Mouse (Mus musculus) forebrain, embryonic 14.5 days (tissue): ENCODE results near the gene 1600002K03Rik. TPM values are rescaled to one million over a fixed set of nuclear protein-coding genes. Genes with fewer than 3 reads are reported as not detected.
A peak's percentile ranks its signal among the peaks of the same experiment; 100 is the strongest.

Experiments
- ATAC-seq: fragments of 200-750 bp; cut with Nextera tagmentation; 2 replicates; pipeline ENCODE4 v1.8.0; 2017; ENCODE audit warnings: mild to moderate bottlenecking, moderate library complexity
- DNase-seq: peaks from one replicate; pipeline ENCODE4 v3.0.0-alpha.2; 2015; ENCODE audit warnings: low spot score
- H3K27ac ChIP-seq: fragments of 300-500 bp; sonication (generic); 2 replicates; pipeline ENCODE4 v1.5.1; 2014; ENCODE audit warnings: low read depth, mild to moderate bottlenecking, control low read depth, low read length, moderate library complexity
- H3K27me3 ChIP-seq: fragments of 300-500 bp; sonication (generic); replicated peaks from 2 replicates; pipeline ENCODE4 v1.6.1; 2014; ENCODE audit warnings: low read length, control low read depth, mixed read lengths; ENCODE audit not compliant: control insufficient read depth, insufficient read depth
- H3K36me3 ChIP-seq: fragments of 300-500 bp; sonication (generic); 2 replicates; pipeline ENCODE4 v1.6.1; 2014; ENCODE audit warnings: low read length, control low read depth; ENCODE audit not compliant: control insufficient read depth, insufficient read depth
- H3K4me1 ChIP-seq: fragments of 300-500 bp; sonication (generic); 2 replicates; pipeline ENCODE4 v1.6.1; 2014; ENCODE audit warnings: antibody characterized with exemption, low read length, control low read depth; ENCODE audit not compliant: control insufficient read depth, insufficient read depth
- H3K4me2 ChIP-seq: fragments of 300-500 bp; sonication (generic); 2 replicates; pipeline ENCODE4 v1.6.1; 2014; ENCODE audit warnings: mild to moderate bottlenecking, control low read depth, low read length
- H3K4me3 ChIP-seq: fragments of 300-500 bp; sonication (generic); 2 replicates; pipeline ENCODE4 v1.5.1; 2014; ENCODE audit warnings: low read depth, low read length, control low read depth
- H3K9ac ChIP-seq: fragments of 300-500 bp; sonication (generic); 2 replicates; pipeline ENCODE4 v1.6.1; 2014; ENCODE audit warnings: mild to moderate bottlenecking, low read length, control low read depth, moderate library complexity
- H3K9me3 ChIP-seq: fragments of 300-500 bp; sonication (generic); replicated peaks from 2 replicates; pipeline ENCODE4 v1.6.1; 2016; ENCODE audit warnings: low read length, control low read depth, mixed read lengths; ENCODE audit not compliant: control insufficient read depth
- WGBS: fragments of 180-500 bp; shearing (Covaris S2); extraction: QIAGEN DNeasy Blood & Tissue Kit; methylation state at CpG from one replicate; pipeline ENCODE4 v1.1.7; 2014; 5-methylcytosine and 5-hydroxymethylcytosine counted together
- polyA plus RNA-seq: library from polyadenylated mRNA; unstranded; fragments of >200 nt; fragmentation: Nextera tagmentation; extraction: Ambion mirVana; gene quantifications from 2 replicates; pipeline ENCODE4 v1.2.1, GENCODE M21; 2014

1600002K03Rik gene
- polyA plus RNA-seq, 1 experiment from 2014 or later: 9.0 TPM

DNA sequence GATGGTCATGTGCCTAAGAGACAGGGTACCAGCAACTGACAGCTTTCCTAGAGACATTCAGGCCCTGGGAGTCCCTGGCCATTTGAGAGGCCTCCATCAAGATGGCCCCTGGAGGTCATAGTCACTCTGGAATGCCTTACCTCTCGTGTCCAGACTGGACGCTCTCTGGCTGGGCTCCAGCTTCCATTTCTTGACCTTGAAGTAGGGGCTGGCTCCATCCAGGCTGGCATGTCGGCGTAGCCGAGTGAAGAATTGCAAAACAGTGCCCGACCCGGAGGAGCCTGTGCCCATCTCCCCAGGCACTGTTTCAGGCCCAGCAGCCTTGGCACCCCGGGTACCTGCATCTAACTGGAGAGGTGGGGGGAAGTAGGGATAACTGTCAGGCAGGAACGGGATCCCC, 38.3 kb upstream of the 1600002K03Rik start:
- Histone ChIP-seq H3K4me3 (no peak overlapping the region), H3K4me1 (peaks cover 16% of the 10 kb centered on the region), H3K27ac (no peak overlapping the region), H3K27me3 (0 out of 2 replicates have a peak, but pooled peaks cover 5% of the 10 kb centered on the region), H3K4me2 (no peak overlapping the region), H3K36me3 (peaks cover 66% of the 10 kb centered on the region), H3K9me3 (no peaks in the 10 kb centered on the region), H3K9ac (no peak overlapping the region)
- no peak for DNase-seq
- no peak for ATAC-seq
- WGBS: 90% methylated on average over 9 of the region's 9 CpGs

DNA sequence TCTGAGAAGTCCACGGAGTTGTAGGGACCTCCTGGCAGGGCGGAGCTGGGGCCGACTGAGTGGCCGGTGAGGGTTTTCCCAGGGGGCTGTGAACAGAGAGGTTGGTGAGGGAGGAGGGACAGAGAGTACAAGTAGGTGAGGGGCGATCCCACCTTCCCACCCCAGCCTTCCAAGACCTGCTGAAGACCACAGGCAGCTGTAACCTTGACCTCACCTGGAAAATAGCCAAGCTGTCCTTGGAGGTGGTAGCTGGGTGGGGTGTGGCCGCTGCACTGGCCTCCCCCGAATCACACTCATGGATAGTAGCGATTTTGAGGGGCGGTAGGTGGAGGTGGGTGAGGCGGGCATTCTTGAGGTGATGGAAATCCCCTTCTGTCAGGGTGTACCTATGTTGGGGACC, 37.6 kb upstream of the 1600002K03Rik start:
- Histone ChIP-seq H3K27me3 (0 out of 2 replicates have a peak, but pooled peaks cover 5% of the 10 kb centered on the region), H3K4me2 (no peak overlapping the region), H3K36me3 (peaks cover 58% of the 10 kb centered on the region), H3K9me3 (no peaks in the 10 kb centered on the region), H3K9ac (no peak overlapping the region), H3K4me1 (peaks cover 16% of the 10 kb centered on the region), H3K4me3 (no peak overlapping the region), H3K27ac (no peak overlapping the region)
- 88% methylated on average over 10 of the region's 10 CpGs for WGBS
- DNase-seq (no peak), ATAC-seq (no peak)

DNA sequence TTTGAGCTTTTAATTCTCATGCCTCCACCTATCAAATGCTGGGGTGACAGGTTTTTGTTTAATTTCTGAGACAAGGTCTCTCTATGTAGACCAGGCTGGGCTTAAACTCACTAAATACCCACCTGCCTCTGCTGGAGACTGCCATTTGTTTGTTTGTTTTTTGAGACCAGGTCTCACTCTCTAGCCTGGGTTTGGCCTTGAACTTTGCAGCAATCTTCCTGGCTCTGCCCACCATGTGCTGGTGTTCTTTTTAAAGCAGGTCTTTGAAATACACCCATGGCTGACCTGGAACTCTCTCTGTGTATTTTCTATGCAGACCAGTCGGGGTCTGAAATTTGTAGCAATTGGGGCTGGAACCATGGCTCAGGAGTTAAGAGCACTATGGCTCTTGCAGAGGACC, 37.1 kb upstream of the 1600002K03Rik start:
- no peak overlapping the region for H3K27ac ChIP-seq
- H3K4me3 ChIP-seq: no peak overlapping the region
- H3K4me2 ChIP-seq: no peak overlapping the region
- no peak overlapping the region for H3K9ac ChIP-seq
- DNase-seq: no peak
- no peak for ATAC-seq
- H3K9me3 ChIP-seq: no peaks in the 10 kb centered on the region
- 0 out of 2 replicates have a peak, but pooled peaks cover 5% of the 10 kb centered on the region for H3K27me3 ChIP-seq
- H3K36me3 ChIP-seq: peaks cover 54% of the 10 kb centered on the region
- H3K4me1 ChIP-seq: peaks cover 16% of the 10 kb centered on the region
- WGBS: 83% methylated on average over 1 of the region's 1 CpGs

DNA sequence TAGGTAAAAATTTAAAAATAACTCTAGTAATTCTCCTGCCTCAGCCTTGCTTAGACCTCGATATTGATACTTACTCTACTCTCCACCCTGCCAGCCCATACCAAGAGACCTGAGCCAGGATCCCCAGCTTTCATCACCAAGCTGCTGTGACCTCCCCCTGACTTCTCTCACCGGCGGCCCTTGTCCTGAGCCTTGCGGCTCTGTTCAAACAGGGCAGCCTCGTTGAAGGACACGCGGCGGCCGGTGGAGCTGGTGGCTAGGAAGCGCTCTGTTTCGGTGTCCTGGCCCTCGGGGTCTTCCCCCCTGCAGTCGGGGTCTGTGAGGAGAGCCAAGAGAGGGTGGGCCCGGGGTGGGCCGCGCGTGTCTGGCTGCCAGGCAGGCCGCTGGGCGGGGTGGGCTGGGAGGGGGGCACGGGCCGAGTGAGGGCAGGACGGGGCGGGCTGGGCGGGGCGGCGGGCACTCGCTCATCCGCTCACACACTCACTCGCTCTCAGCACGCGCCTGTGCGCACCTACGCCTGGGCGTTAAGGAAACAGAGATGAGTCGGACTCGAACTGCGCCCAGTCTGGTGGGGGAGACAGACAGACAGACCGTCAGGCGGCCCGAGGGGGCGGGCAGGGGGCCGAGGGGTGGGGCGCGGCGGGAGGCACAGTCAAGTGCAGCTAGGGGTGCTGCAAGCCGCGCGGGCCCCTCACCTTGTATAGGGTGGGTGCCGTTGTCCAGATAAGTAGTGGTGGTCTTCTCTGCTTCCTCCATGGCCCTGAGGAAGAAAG, 36.4 kb upstream of the 1600002K03Rik start:
- ATAC-seq: no peak
- peak overlapping the region; percentile 95 for H3K4me2 ChIP-seq
- peak overlapping the region; percentile 83 for H3K4me3 ChIP-seq
- H3K9ac ChIP-seq: peak overlapping the region; percentile 93
- DNase-seq: no peak
- H3K27ac ChIP-seq: peak overlapping the region; percentile 33; the same call in 1 of the 2 replicates
- WGBS: 18% methylated on average over 49 of the region's 49 CpGs
- 0 out of 2 replicates have a peak, but pooled peaks cover 5% of the 10 kb centered on the region for H3K27me3 ChIP-seq
- H3K9me3 ChIP-seq: no peaks in the 10 kb centered on the region
- H3K36me3 ChIP-seq: peaks cover 46% of the 10 kb centered on the region
- H3K4me1 ChIP-seq: peaks cover 17% of the 10 kb centered on the region

DNA sequence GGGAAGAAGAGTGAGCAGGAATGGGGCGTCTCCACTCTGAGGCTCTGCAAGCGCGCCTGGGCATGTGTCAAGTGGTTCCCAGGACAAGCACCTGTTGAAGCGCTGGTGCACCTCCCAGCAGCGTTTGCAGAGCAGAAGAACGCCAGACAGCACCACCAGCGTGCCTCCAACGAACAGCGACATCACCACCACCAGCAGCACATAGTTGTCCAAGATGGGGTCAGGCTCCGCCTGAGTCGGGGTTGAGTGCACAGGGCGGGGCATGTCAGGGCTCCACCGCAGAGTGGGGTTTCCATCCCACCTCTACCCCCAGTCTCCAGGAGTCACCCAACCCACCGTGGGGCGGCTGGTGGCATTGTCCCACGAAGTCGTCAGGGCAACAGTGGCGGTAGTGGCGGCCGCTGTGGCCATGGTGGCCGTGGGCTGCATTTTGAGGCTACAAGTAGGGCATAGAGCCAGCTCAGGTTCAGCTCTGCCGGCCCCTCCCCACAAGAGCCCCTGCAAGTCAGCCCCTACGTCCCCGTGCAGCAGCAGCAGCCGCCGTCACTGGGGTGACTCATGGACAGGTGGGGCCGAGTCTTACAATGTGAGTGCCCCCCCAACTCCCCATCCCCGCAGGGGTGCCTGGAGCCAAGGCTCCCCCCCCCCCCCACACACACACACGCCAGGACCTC, 35.7 kb upstream of the 1600002K03Rik start:
- DNase-seq (peak; percentile 57), ATAC-seq (no peak)
- WGBS: 3% methylated on average over 28 of the region's 29 CpGs
- Histone ChIP-seq H3K4me3 (peak overlapping the region; percentile 83), H3K9me3 (no peaks in the 10 kb centered on the region), H3K27me3 (0 out of 2 replicates have a peak, but pooled peaks cover 5% of the 10 kb centered on the region), H3K4me2 (peak overlapping the region; percentile 95), H3K9ac (peak overlapping the region; percentile 93), H3K27ac (peak overlapping the region; percentile 93), H3K36me3 (peaks cover 39% of the 10 kb centered on the region), H3K4me1 (peaks cover 18% of the 10 kb centered on the region)

DNA sequence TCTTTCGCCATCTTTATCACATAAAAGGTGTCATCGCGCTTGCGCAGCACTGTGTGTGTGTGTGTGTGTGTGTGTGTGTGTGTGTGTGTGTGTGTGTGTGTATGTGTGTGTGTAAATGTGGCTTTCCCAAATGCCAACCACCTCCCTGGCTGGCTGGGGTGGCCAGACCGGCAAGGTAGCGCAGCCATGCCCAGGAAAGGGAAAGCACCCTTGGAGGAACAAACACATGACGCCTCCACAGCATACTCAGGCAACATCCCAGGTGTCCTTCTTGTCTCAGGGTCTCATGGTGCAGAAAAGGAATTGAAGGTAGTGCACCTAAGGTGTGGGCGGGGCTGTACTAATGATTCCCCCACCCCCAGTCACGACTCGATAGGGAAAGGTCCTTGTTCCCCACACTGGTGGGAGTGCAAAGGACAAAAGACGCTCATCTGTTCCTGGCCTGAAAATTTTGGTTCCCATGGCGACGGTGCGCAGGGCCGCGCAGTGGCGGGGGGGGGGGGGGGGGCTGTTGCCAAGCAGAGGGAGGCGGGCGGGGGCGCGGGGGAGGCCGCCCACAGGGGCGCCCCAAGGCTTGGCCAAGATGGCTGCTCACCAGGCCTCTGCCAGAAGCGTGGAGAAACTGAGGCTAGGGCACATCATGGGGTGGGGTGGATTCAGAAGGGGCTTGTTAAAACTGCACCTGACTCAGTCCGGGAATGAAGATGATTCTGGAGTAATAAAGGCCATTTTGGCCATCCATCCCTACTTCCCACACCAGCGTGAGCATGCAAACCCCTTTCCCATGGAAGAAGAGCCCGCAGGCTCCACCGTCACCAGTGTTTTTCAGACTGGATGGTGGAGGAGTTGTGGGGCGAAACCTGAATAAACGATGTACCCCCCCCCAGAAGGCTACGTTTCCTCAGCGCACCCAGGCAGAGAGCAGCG, 34.9 kb upstream of the 1600002K03Rik start:
- peak overlapping the region; percentile 83 for H3K4me3 ChIP-seq
- peaks cover 22% of the 10 kb centered on the region for H3K4me1 ChIP-seq
- H3K9ac ChIP-seq: peak overlapping the region; percentile 93
- DNase-seq (peak; percentile 68), ATAC-seq (no peak)
- peak overlapping the region; percentile 93 for H3K27ac ChIP-seq
- H3K27me3 ChIP-seq: 0 out of 2 replicates have a peak, but pooled peaks cover 5% of the 10 kb centered on the region
- 1% methylated on average over 29 of the region's 33 CpGs for WGBS
- no peaks in the 10 kb centered on the region for H3K9me3 ChIP-seq
- peak overlapping the region; percentile 95 for H3K4me2 ChIP-seq
- peaks cover 31% of the 10 kb centered on the region for H3K36me3 ChIP-seq

DNA sequence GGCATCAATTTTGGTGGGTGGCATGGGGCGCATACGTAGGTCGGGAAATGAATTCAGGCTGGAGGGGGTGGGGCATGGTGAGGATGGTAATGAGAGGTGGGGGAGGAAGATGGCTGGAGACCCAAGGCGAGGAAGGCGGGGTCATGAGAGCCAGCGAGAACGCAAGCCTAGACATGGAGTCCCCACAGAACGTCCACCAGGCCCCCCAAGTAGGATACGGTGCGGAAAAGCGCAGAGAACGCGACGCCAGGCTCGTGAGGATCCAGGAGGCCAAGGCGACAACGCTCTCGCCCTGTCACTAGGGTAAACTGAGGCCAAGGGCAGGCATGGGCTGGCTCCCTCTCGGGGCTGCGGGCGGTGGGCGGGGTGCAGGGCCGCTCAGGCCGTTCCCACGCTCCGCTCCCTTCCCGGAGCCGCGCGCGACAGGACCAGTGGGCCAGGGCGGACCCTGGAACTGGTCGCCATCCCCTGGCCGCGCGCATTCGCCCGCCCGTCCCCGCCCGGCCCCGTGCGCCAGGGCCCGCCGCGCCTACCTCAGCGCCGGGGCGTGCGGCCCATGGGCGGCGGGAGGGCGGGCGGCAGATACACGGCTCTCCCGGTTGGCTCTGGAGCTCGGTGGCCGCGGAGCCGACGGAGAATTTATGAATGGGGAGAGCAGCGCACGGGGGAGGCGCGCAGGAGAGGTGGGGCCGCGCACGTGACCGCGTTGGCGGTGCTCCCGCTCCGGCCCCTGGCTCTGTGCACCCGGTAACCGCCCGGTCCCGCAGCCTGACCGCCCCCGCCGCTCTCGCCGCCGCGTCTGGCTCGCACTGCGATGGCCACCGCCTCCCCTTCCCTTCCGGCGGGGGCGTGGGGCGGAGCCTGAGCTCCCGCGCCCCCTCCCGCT, 33.9 kb upstream of the 1600002K03Rik start, which contains the start of gene Atp5d:
Gene Atp5d (plus strand): TSS at position 80 of the 886 bp plus-strand sequence.
- peaks cover 24% of the 10 kb centered on the region for H3K4me1 ChIP-seq
- WGBS: under 1% methylated on average over 81 of the region's 94 CpGs
- peak within 1 kb of the TSS; percentile 83 for H3K4me3 ChIP-seq
- H3K27ac ChIP-seq: peak within 1 kb of the TSS; percentile 93
- H3K9me3 ChIP-seq: no peaks in the 10 kb centered on the region
- 0 out of 2 replicates have a peak, but pooled peaks cover 5% of the 10 kb centered on the region for H3K27me3 ChIP-seq
- peak within 1 kb of the TSS; percentile 93 for H3K9ac ChIP-seq
- DNase-seq (peak; percentile 77), ATAC-seq (peak; percentile 5)
- H3K4me2 ChIP-seq: peak within 1 kb of the TSS; percentile 95
- peaks cover 27% of the 10 kb centered on the region for H3K36me3 ChIP-seq
